Mouse (Mus musculus): ENCODE data around the gene Cd47. TPM values are rescaled to one million over a fixed set of nuclear protein-coding genes. Genes with fewer than 3 reads are reported as not detected.

Cd47 gene
- polyA plus RNA-seq, 1 experiment from 2014 or later: 97.9 TPM

DNA sequence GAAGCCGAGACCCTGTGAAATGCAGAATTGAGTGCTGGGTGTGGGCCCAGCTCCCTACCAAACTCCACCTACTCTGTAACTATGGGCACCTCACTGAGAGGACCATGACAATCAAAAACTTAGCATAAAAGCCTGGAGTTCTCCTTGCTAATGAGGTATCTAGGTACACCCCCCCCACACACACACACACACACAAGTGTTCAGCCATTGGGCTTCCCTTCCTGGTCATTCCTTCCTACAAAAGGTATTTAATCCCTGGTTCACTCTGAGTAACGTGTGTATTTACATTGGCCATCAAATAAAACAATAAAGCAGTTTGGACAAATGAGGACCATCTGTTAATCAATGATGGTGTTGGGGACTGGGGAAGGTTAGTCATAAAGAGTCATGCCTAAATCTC is 155.6 kb downstream of the Cd47 start:
- WGBS: 68% methylated on average over 2 of the region's 2 CpGs
- Histone ChIP-seq H3K4me3 (ENCODE audit: low read depth, low read length) (no peak overlapping the region), H3K9ac (ENCODE audit: low read length) (no peak overlapping the region), H3K9me3 (replicated peaks; ENCODE audit: control insufficient read depth, low read length) (no peaks in the 10 kb centered on the region; the same call in 1 of the 2 replicates), H3K4me1 (ENCODE audit: control insufficient read depth, insufficient read depth, low read length) (no peaks in the 10 kb centered on the region), H3K27me3 (replicated peaks; ENCODE audit: control insufficient read depth, insufficient read depth, low read length) (no peaks in the 10 kb centered on the region), H3K4me2 (ENCODE audit: low read length) (no peak overlapping the region), H3K27ac (ENCODE audit: low read depth, low read length) (no peak overlapping the region), H3K36me3 (ENCODE audit: control insufficient read depth, insufficient read depth, low read length) (no peaks in the 10 kb centered on the region)
- DNase-seq (ENCODE audit: low spot score) (no peak), ATAC-seq (no peak)

DNA sequence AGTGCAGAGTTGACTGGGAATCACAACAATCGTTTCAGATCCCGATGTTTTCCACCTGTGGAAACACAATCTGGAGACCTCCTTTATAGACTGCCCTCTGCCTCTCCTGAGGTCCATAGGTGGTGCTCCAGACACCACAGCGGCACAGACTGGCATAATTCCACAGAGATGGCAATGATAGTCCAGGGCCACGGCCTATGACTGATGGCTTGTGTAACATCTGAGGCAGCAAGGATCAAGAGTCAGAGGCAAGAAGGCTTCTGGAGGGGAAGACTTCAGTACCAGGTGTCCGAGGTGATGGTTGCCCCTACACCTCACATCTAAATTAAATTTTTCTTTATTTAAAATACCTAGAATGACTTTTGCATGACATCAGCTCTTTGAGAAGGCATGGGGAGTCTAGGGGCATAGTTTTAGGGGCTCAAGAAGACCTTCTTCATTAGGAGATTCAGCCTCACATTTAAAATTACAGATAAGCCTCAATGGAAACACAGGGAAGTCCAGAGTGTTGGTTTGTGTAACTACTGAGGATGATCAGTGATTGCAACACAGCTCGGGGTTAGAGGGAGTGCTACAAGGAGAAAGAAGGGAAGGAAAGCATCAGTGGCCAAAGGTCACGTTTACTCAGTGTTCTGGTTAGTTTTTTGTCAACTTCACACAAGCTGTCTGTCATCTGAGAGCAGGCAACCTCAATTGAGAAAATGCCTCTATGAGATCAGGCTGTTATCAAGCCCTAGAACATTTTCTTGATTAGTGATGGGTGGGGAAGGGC is 156.4 kb downstream of the Cd47 start:
- no peak overlapping the region for H3K9ac ChIP-seq (ENCODE audit: low read length)
- no peaks in the 10 kb centered on the region for H3K36me3 ChIP-seq (ENCODE audit: control insufficient read depth, insufficient read depth, low read length)
- H3K27me3 ChIP-seq (replicated peaks; ENCODE audit: control insufficient read depth, insufficient read depth, low read length): no peaks in the 10 kb centered on the region
- DNase-seq (ENCODE audit: low spot score): no peak
- no peaks in the 10 kb centered on the region for H3K4me1 ChIP-seq (ENCODE audit: control insufficient read depth, insufficient read depth, low read length)
- 93% methylated on average over 7 of the region's 7 CpGs for WGBS
- no peaks in the 10 kb centered on the region for H3K9me3 ChIP-seq (replicated peaks; ENCODE audit: control insufficient read depth, low read length)
- no peak overlapping the region for H3K4me3 ChIP-seq (ENCODE audit: low read depth, low read length)
- H3K4me2 ChIP-seq (ENCODE audit: low read length): no peak overlapping the region
- no peak for ATAC-seq
- H3K27ac ChIP-seq (ENCODE audit: low read depth, low read length): no peak overlapping the region

DNA sequence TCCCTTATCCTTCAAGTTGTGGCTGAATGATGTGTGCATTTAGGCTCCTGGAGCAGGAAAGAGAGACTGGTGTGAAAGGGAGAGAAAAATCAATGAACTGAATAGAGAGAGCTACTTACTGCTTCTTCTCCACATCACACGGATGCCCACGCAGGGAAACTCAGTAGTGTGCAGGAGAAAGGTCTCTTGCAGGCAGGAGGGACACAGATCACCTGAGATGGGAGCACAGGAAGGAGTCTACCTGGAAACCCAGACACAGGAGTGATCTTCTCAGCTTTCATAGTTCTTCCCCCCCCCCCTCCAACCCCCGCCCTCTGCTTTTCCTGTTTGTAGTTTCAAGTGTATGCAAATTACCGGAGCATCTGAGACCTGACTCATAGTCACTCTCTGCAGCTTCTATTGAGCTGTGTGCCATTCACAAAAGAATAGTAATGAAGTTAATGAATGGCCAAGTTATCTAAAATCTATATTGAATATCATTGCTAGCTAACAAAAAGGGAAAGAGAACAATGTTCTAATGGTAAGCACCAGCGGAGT is 158.6 kb downstream of the Cd47 start:
- Histone ChIP-seq H3K9me3 (replicated peaks; ENCODE audit: control insufficient read depth, low read length) (no peaks in the 10 kb centered on the region), H3K27me3 (replicated peaks; ENCODE audit: control insufficient read depth, insufficient read depth, low read length) (no peaks in the 10 kb centered on the region), H3K27ac (ENCODE audit: low read depth, low read length) (no peak overlapping the region), H3K4me2 (ENCODE audit: low read length) (no peak overlapping the region), H3K9ac (ENCODE audit: low read length) (no peak overlapping the region), H3K4me3 (ENCODE audit: low read depth, low read length) (no peak overlapping the region), H3K4me1 (ENCODE audit: control insufficient read depth, insufficient read depth, low read length) (no peaks in the 10 kb centered on the region), H3K36me3 (ENCODE audit: control insufficient read depth, insufficient read depth, low read length) (no peaks in the 10 kb centered on the region)
- DNase-seq (ENCODE audit: low spot score) (no peak), ATAC-seq (no peak)
- WGBS: 78% methylated on average over 5 of the region's 5 CpGs

DNA sequence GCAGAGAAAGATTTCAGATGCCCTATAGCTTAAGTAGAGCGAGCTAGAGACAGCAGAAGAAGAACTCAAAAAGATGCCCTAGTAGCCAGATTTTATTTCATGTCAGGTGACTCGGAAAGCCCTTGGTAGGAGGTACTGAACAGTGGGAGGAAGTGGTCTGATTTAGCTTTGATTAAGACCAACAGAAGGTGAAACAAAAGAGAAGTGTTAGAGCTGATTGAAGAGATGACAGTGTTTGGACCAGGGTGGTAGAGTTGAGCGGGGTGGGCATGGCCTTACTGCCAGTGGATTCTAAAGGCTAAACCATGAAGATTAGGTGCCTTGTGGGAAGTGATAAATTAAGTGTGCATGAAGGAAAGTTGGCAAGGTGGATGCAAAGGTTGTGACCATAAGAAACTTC is 162.0 kb downstream of the Cd47 start:
- DNase-seq (ENCODE audit: low spot score): no peak

DNA sequence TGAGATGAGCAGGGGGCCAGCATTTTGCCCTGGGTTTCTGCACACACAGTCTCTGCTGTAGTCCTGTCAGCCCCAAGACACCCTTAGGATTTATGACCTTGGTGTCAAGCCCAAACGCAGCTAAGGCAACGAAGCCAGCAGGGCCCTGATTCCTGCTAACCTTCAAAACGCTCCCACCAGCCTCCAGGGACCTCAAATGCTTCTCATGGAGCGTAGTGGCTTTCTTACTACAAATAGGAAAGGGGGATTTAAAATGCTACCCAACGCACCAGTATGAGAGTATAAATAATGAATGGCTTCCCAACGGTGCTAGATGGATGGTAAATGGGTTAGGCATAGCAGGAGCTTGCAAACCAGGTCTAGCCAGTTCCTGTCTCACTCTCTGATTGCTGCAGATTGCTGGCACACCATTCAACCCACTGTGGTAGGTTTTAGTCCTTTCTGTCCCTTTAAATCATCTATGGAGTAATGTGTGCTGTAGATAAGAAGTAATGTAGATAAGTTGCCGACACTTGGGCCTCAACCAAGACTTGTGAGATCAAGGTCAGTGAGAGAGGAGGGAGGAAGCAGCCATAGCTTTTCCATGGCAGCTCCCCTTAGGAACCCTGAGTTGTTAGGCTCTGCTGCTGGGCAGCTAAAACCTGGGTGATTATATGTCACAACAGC is 164.1 kb downstream of the Cd47 start:
- WGBS: 77% methylated on average over 7 of the region's 7 CpGs
- Histone ChIP-seq H3K9me3 (replicated peaks; ENCODE audit: control insufficient read depth, low read length) (no peaks in the 10 kb centered on the region), H3K4me1 (ENCODE audit: control insufficient read depth, insufficient read depth, low read length) (peaks cover 7% of the 10 kb centered on the region), H3K4me3 (ENCODE audit: low read depth, low read length) (no peak overlapping the region), H3K27ac (ENCODE audit: low read depth, low read length) (no peak overlapping the region), H3K36me3 (ENCODE audit: control insufficient read depth, insufficient read depth, low read length) (no peaks in the 10 kb centered on the region), H3K4me2 (ENCODE audit: low read length) (no peak overlapping the region), H3K27me3 (replicated peaks; ENCODE audit: control insufficient read depth, insufficient read depth, low read length) (no peaks in the 10 kb centered on the region), H3K9ac (ENCODE audit: low read length) (no peak overlapping the region)
- DNase-seq (ENCODE audit: low spot score) (no peak), ATAC-seq (no peak)

More for the DNA sequence above, 162.0 kb downstream of the Cd47 start:
- 71% methylated on average over 3 of the region's 3 CpGs for WGBS
- H3K9me3 ChIP-seq (replicated peaks; ENCODE audit: control insufficient read depth, low read length): no peaks in the 10 kb centered on the region
- H3K36me3 ChIP-seq (ENCODE audit: control insufficient read depth, insufficient read depth, low read length): no peaks in the 10 kb centered on the region
- H3K9ac ChIP-seq (ENCODE audit: low read length): no peak overlapping the region
- H3K27me3 ChIP-seq (replicated peaks; ENCODE audit: control insufficient read depth, insufficient read depth, low read length): no peaks in the 10 kb centered on the region
- no peak overlapping the region for H3K4me2 ChIP-seq (ENCODE audit: low read length)
- H3K27ac ChIP-seq (ENCODE audit: low read depth, low read length): no peak overlapping the region
- peaks cover 7% of the 10 kb centered on the region for H3K4me1 ChIP-seq (ENCODE audit: control insufficient read depth, insufficient read depth, low read length)
- no peak overlapping the region for H3K4me3 ChIP-seq (ENCODE audit: low read depth, low read length)
- no peak for ATAC-seq

Other genes starting within 250 kb of the Cd47 start
- gene Ift57, start 101.3 kb upstream of the Cd47 start, polyA plus RNA-seq (2014; fragmentation: Nextera tagmentation; extraction: Ambion mirVana): 36.6 and 38.1 TPM in 2 replicates

All from forebrain, embryonic 14.5 days (tissue).